Mouse (Mus musculus) testis, adult 2 months (tissue): ENCODE results near the gene Ticam1.
A peak's percentile ranks its signal among the peaks of the same experiment; 100 is the strongest.

Experiments used
- CTCF ChIP-seq: fragments of 200-500 bp; IDR thresholded peaks from 2 replicates; pipeline ENCODE4 v1.5.1; 2012; ENCODE audit warnings: low read depth, mild to moderate bottlenecking, inconsistent platforms, low read length, moderate library complexity; ENCODE audit not compliant: control insufficient read depth, insufficient read depth, insufficient replicate concordance
- POLR2A ChIP-seq: fragments of 200-500 bp; IDR thresholded peaks from 2 replicates; pipeline ENCODE4 v1.6.1; 2012; ENCODE audit warnings: low read depth, mild to moderate bottlenecking, inconsistent platforms, low read length, moderate library complexity; ENCODE audit not compliant: control insufficient read depth

DNA sequence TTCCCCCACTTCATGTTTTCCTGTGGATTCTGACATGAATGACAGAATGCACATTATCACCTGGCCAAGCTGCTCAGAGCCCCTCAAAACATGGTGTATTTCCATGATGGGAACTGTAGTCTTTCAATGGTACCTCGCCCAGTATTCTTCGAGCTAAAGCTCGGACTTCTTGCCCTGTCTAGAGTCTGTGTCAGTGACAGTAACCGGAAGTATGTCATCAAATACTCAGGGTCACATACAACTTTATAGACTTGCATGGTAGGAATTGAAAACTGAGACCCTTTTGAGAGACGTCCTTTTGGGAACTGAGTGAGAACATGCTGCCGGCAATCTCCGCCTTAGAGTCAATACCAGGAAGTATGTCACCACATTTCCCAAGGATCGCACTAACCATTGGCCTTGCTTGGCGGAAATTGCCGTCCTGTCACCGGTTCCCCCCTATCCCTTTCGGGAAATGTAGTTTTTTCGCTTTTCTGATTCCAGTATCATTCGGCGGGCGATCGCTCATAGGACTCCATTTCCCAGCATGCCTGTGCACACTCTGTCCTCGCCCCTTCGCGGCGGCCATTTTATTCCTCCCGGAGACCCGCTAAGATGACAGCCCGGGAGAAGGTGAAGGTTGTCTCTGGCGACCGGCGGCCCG is 20.2 kb downstream of the Ticam1 start, which contains the start of gene Fem1a:
- TF ChIP-seq CTCF (no peak), POLR2A (peak; percentile 59; the same call in 1 of the 2 replicates)
